Mouse (Mus musculus) lung, postnatal 0 days (tissue): ENCODE data around the gene Chd2.

Source experiments
- CTCF ChIP-seq: IDR thresholded peaks from 2 replicates; pipeline ENCODE4 v1.5.1; 2016; ENCODE audit warnings: antibody characterized with exemption, mild to moderate bottlenecking
- EP300 ChIP-seq: IDR thresholded peaks from 2 replicates; pipeline ENCODE4 v1.6.1; 2016; ENCODE audit warnings: antibody characterized with exemption, mild to moderate bottlenecking, control low read depth

DNA sequence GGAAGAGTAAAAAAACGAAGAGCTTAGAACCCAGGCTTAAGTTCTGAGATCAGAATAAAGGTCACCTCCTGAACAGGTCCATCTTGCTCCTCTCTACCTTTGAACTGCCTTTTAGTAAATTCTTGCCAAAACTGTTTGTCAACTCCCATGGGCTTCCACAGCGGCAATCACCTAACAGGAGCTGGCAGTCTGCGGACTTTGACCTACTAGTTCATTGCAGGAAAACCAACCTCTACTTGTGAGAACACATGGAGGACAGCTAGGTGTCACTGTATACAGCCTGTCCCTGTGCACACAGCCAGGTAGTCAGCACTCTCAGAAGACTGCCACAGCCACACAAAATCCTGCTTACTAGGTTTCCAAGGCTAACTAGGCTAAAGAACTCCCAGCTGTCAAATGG lies 99.8 kb downstream of the Chd2 start:
- TF ChIP-seq CTCF (no peak), EP300 (no peak)
